Mouse (Mus musculus) adrenal gland (tissue): ENCODE results near the gene Gpank1.

Source experiments
- intact Hi-C: fragments of 180-260 bp; cut with DNase I; formaldehyde crosslinking; loops from one replicate; pipeline ENCODE4 v1.15.1; 2025

Gene Gpank1

DNA sequence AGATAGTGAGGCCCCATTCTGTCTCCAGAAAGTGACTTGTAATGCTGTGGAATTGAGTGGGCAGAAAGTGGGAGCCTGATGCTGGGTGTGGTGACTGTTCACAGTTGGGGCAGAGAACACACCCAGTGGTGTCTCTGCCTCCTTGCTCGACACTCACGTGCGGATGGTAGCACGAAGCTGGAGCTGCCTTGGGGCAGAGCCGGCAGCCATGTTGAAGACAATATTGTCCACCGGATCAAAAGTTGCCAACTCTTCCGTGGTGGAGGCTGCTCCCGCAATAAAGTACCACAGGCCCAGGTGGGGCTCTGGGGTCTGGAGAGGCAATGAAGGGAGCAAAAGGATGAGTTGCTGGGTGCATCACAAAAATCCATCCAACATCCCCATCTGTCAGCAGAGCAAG, 9.8 kb downstream of the Gpank1 start:
- intact Hi-C loops: no loop called here

DNA sequence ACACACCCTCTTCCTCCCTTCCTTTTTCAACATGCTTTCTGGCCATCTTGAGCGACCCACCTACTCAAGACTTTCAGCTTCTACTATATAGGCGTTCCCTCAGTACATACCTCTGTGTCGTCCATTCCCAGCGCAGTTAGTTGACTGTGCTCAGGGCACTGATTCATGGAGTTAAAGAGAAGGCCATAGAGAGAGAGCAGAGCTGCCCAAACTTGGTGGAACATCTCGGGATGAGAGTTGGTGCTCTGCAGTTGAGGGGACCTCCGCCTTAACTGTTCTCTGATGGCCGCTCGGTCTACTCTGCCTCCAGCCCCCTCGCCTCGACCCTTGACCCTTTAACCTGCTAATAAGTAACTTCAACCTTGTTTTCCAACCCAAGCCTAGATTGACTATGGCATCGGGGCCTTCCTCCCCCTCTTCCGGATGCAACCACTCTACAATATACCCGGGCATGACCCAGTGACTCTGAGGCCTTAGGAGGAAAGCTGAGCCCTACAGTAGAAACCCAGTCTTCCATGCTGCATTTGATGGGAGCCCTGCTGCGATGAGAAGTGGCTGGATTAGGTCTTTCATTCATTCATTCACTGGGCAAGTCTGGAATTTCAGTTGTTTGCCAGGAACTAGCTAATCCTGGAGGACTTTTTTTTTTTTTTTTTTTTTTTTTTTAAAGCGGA, 10.4 kb downstream of the Gpank1 start, which contains the start of gene Apom:
Apom (minus strand) TSS at position 551 of the 674 bp plus-strand sequence.
- intact Hi-C loops: no loop called here

DNA sequence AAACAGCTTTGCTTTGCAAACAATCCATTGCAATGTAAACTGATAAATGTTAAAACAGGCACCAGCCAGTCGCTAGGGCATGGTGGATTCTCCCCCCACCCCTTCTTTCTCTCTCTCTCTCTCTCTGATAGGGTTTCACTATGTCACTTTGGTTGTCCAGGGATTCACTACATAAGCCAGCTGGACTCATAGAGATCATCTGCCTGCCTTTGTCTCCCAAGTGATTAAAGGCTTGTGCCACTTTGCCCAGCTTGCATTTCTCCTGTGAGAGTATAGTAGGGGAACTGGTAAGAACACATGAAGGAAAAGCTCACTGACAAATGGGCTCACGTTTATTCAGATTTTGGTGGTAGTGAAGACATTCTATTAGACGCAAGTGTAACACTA, 10.9 kb downstream of the Gpank1 start:
- intact Hi-C loops: no loop called here

- intact Hi-C loops: no loop called here
These were observed 12.3 kb downstream of the Gpank1 start for GRCm38 (mm10) chr17:35133517-35133916.

DNA sequence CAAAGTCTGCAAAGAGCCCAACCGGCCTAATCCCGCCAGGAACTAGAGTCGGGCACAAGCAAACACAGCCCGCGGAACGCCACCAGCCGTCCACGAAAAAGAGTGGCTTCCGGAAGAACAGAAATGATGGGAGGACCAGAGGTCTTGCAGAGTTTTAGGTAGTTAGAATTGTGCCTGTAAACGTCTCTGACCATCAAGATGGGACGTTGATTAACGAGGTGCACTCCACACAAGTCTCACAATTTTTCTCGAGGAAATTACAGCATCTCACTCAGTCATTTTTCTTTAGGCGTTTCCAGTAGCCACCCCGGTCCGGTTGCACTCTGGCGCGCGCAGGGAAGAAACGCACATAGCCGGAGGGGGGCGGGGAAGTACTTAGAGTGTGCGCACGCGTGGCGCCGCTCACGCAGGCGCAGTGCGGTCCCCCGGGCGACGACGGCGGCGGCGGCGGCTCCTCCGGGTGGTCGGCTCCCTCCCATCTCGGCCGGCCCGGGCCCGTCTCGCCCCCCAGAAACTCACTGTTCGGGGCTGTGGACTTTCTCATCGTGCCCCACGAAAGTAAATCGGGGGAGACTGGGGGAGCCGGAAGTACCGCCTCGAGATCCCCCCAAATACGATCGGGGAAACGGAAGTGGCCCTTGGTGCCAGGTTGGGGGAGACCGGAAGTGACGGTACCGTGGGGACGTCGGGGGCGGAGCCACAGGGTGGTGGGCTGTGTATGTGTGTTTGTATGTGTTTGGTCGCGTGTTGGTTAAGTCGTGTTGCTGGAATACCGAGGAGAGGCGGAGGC, 13.7 kb downstream of the Gpank1 start, which contains the start of gene Bag6:
Bag6 (plus strand) TSS at position 378 of the 790 bp plus-strand sequence.
- intact Hi-C loops: no loop called here

- intact Hi-C loops: no loop called here
These were observed 14.5 kb downstream of the Gpank1 start for GRCm38 (mm10) chr17:35135591-35136320.

DNA sequence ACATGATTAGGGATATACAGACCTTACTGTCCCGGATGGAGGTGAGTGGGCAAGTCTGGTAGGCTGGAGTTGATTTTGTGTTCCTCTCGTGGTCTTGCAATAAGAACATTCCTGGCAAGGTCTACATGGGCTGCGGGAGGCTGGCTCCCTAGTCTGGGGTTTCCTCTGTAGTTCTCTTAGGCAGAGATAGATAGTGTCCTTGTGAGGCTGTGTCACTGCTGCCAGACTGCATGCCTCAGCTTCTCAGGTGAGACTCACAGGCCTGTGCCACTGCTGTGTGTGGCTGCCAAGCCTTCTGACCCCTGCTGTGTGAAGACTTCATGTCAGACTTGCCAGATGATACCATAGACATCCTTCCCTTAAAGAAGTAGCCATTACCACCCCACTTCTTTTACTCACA, 18.0 kb downstream of the Gpank1 start:
- intact Hi-C loops: no loop called here

- intact Hi-C loops: no loop called here
These were observed 19.3 kb downstream of the Gpank1 start for GRCm38 (mm10) chr17:35140490-35140996.

GRCm38 (mm10) chr17:35141971-35142370, 20.7 kb downstream of the Gpank1 start:
- intact Hi-C loops: no loop called here

GRCm38 (mm10) chr17:35146139-35146538, 24.9 kb downstream of the Gpank1 start:
- intact Hi-C loops: no loop called here

- intact Hi-C loops: no loop called here
These were observed 26.1 kb downstream of the Gpank1 start for GRCm38 (mm10) chr17:35147348-35147747.

GRCm38 (mm10) chr17:35147922-35148639, 26.8 kb downstream of the Gpank1 start:
- intact Hi-C loops: no loop called here

DNA sequence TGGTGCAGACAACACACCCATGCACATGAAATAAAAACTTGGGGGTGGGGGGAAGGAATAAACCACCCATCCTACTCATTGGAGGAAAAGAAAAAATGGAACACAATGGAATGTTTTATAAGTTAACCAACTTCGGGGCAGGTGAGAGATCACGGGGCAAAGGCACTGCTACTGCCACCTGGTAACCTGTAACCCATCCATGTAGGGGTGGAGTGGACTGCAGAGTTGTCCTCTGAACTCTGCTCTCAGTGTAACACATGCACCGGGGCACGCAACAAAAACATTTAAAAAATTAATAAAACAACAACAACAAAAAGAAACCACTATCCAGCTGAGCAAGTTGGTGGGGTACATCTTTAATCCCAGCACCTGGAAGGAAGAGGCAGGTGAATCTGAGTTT, 30.9 kb downstream of the Gpank1 start:
- intact Hi-C loops: no loop called here

- intact Hi-C loops: no loop called here
These were observed 31.8 kb downstream of the Gpank1 start for GRCm38 (mm10) chr17:35153077-35153476.

GRCm38 (mm10) chr17:35153931-35154330, 32.7 kb downstream of the Gpank1 start:
- intact Hi-C loops: no loop called here

DNA sequence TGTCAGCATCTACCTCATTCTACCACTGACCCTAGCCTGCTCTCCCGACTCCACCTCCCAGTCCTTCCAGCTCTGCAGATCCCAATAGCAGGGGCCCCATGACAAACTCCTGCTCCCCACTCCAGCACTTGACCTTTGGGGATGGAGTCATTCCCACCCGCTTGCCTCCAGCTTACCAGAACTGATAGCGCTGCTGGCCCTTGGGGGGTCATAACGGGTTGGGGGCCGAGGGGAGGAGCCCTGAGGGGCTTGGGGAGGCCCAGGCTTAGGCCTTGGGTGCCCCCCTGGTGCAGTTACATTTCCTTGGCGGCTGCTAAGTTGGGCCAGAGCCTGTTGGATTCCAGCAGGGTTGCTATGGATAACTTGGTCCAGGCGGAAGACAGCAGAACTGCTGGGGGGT, 33.4 kb downstream of the Gpank1 start:
- intact Hi-C loops: no loop called here

DNA sequence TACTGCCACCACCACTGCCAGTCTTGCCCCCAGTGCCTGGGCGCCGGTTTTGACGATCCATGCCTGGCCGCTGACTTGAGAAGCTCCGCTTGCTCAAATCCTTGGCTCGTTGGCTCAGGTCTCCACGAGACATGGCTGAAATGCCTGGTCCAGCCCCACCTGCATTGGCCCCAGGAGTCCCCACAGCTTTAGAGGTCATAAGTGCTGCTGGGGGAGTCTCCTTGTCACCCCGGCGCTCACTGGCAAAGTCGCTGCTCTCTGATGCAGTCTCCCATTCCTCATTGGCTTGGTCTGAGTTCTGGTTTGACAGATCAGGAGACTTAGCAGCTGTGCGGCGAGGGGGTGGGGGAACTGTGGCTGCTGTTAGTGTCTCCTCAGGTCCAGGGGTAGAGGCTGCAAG, 34.2 kb downstream of the Gpank1 start:
- intact Hi-C loops: no loop called here

DNA sequence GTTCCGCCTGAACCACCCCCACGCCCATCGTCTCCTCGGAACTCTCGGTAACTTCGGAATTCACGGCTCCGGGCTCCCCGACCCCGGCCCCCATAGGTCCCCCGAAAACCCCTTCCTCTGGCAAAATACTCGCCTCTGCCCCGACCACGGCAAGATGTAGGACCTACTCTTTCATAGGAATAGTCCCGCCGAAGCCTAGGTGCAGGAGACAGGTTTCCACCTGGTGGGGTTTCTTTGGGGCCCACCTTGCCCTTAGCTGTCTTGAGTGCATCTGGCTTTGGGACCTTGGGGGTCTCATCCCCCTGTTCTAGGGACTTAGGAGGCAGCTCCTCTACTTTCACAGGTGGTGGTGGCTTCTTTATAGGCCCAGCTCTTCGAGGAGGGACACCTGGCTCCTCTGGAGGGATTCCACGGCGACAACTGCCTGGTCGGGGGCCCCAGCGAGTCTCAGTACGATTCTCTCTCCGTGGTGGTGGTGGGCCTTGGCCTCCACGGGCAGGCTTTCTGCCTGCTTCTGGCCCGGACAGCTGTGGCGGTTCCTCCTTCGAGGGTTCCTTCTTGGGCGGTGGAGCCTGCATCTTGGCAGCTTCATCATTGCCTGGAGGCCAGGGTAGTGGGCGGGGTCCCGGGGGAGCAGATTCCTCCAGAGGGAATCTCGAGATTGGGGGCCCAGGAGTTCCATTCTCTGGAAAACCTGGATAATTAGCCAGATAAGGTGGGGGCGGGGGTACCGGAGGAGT, 35.4 kb downstream of the Gpank1 start:
- intact Hi-C loops: no loop called here

DNA sequence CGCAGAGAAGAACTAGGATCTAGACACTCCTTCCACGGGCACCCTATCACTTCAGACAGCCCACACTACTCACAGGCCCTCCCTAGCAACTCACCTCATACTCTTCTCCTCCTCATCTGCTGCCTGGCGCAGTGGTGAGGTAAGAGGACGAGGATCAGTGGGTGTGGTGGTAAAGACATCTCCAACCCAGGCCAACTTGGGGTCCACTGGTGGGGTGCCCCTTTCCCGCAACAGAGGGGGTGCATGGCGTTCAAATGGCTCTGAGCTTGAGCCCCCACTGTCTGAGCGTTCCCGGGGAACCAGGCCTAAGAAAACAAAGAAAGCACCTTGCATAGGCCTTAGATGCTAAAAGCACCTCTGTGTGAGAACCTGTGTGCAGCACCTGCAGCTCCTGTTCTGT, 36.0 kb downstream of the Gpank1 start:
- intact Hi-C loops: no loop called here

DNA sequence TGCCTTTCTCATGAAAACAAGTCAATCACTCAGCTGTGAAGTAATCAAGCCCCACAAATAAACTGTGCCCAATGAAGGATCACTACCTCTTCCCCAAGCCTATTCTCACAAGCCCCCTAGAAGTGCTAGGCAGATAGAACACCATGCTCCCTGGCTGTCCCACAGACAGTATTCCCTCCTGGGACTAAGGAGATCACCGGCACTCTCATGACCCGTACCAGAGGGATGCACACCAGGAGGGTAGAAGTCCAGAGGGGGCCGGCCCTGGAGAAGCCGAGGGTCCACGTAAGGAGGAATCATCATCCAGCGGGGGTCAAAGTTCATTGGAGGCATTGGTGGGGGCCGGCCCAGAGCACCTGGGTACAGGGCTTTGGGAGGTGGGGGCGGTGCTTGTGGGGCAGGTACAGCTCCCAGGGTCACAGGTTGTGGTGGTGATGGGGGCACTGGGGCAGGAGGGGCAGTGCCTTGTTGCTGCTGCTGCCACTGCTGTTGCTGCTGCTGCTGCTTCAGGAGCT, 36.5 kb downstream of the Gpank1 start:
- intact Hi-C loops: no loop called here
